Mouse (Mus musculus): ENCODE measurements around the gene Gpr55. TPM values are rescaled to one million over a fixed set of nuclear protein-coding genes. Genes with fewer than 3 reads are reported as not detected.

The Gpr55 gene
- total RNA-seq, 1 experiment: 0.18 TPM

GRCm38 (mm10) chr1:85908754-85909590 is 51.8 kb downstream of the Gpr55 start:
- H3K27ac ChIP-seq (ENCODE audit: insufficient read depth, low read depth, low read length, poor library complexity, severe bottlenecking): no peak overlapping the region
- TF ChIP-seq ZNF384 (IDR thresholded peaks at IDR 0.05; ENCODE audit: low read depth, low read length): no peak
- no peak for TF ChIP-seq MAFK (IDR thresholded peaks at IDR 0.05; ENCODE audit: insufficient read depth, low read depth, low read length)
- no peak for TF ChIP-seq HCFC1 (IDR thresholded peaks at IDR 0.05; ENCODE audit: borderline replicate concordance, insufficient read depth, low read length)
- TF ChIP-seq CHD2 (IDR thresholded peaks at IDR 0.05; ENCODE audit: low read depth, low read length): no peak
- no peak for TF ChIP-seq ZC3H11A (IDR thresholded peaks at IDR 0.05; ENCODE audit: borderline replicate concordance, low read depth, low read length)
- H3K9me3 ChIP-seq (ENCODE audit: control insufficient read depth, insufficient read depth, low read depth, low read length): no peaks in the 10 kb centered on the region
- H3K9ac ChIP-seq (ENCODE audit: insufficient read depth, low read depth, low read length, poor library complexity, severe bottlenecking): no peak overlapping the region
- H3K36me3 ChIP-seq (ENCODE audit: control insufficient read depth, insufficient read depth, low read length, poor library complexity, severe bottlenecking): peaks cover 26% of the 10 kb centered on the region
- H3K4me3 ChIP-seq (ENCODE audit: insufficient read depth in 1 of 2, low read depth in 1 of 2, low read length in 2 of 2, poor library complexity in 1 of 2, severe bottlenecking in 1 of 2): no peak overlapping the region
- no peak for DNase-seq (ENCODE audit: low read depth, low spot score)
- peaks cover 0 to 5% of the 10 kb centered on the region in 2 experiments; a peak in 1 of 4 replicates for H3K4me1 ChIP-seq (ENCODE audit: control insufficient read depth in 2 of 2, insufficient read depth in 2 of 2, low read length in 2 of 2, poor library complexity in 1 of 2)
- in situ Hi-C loops (cut with MboI; ENCODE audit: low sequenced_read_pairs in 2 of 2, unreplicated experiment in 2 of 2): no loop called here

DNA sequence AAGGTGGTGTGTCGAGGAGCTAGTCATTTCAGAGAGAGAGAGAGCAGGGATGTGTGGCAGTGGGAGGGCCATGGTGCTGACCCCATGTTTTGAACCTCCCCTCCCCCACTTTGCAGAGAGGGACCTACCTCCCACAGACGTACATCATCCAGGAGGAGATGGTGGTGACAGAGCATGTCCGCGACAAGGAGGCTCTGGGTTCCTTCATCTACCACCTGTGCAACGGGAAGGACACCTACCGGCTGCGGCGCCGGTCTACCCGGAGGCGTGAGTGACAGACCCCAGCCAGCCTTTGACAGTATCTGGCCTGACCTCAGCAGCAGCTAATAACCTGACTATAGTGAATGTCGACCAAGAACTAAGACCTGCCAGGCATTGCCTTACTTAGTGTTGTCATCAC is 53.9 kb downstream of the Gpr55 start:
- Histone ChIP-seq H3K9me3 (ENCODE audit: control insufficient read depth, insufficient read depth, low read depth, low read length) (no peaks in the 10 kb centered on the region), H3K36me3 (ENCODE audit: control insufficient read depth, insufficient read depth, low read length, poor library complexity, severe bottlenecking) (peaks cover 32% of the 10 kb centered on the region), H3K4me1 (ENCODE audit: control insufficient read depth in 2 of 2, insufficient read depth in 2 of 2, low read length in 2 of 2, poor library complexity in 1 of 2) (peaks cover 0 to 5% of the 10 kb centered on the region in 2 experiments; a peak in 1 of 4 replicates), H3K4me3 (ENCODE audit: insufficient read depth in 1 of 2, low read depth in 1 of 2, low read length in 2 of 2, poor library complexity in 1 of 2, severe bottlenecking in 1 of 2) (no peak overlapping the region), H3K27ac (ENCODE audit: insufficient read depth, low read depth, low read length, poor library complexity, severe bottlenecking) (no peak overlapping the region), H3K9ac (ENCODE audit: insufficient read depth, low read depth, low read length, poor library complexity, severe bottlenecking) (no peak overlapping the region)
- DNase-seq (ENCODE audit: low read depth, low spot score): no peak
- in situ Hi-C loops (cut with MboI; ENCODE audit: low sequenced_read_pairs in 2 of 2, unreplicated experiment in 2 of 2): no loop called here
- TF ChIP-seq ZNF384 (IDR thresholded peaks at IDR 0.05; ENCODE audit: low read depth, low read length): no peak
- no peak for TF ChIP-seq CHD2 (IDR thresholded peaks at IDR 0.05; ENCODE audit: low read depth, low read length)
- no peak for TF ChIP-seq HCFC1 (IDR thresholded peaks at IDR 0.05; ENCODE audit: borderline replicate concordance, insufficient read depth, low read length)
- no peak for TF ChIP-seq ZC3H11A (IDR thresholded peaks at IDR 0.05; ENCODE audit: borderline replicate concordance, low read depth, low read length)
- no peak for TF ChIP-seq MAFK (IDR thresholded peaks at IDR 0.05; ENCODE audit: insufficient read depth, low read depth, low read length)

GRCm38 (mm10) chr1:85902108-85902561 is 58.7 kb downstream of the Gpr55 start:
- no peaks in the 10 kb centered on the region for H3K9me3 ChIP-seq (ENCODE audit: control insufficient read depth, insufficient read depth, low read depth, low read length)
- in situ Hi-C loops (cut with MboI; ENCODE audit: low sequenced_read_pairs in 2 of 2, unreplicated experiment in 2 of 2): no loop called here
- H3K9ac ChIP-seq (ENCODE audit: insufficient read depth, low read depth, low read length, poor library complexity, severe bottlenecking): no peak overlapping the region
- DNase-seq (ENCODE audit: low read depth, low spot score): no peak
- peaks cover 0 to 10% of the 10 kb centered on the region in 2 experiments; a peak in 2 of 4 replicates for H3K4me1 ChIP-seq (ENCODE audit: control insufficient read depth in 2 of 2, insufficient read depth in 2 of 2, low read length in 2 of 2, poor library complexity in 1 of 2)
- no peak overlapping the region for H3K4me3 ChIP-seq (ENCODE audit: insufficient read depth in 1 of 2, low read depth in 1 of 2, low read length in 2 of 2, poor library complexity in 1 of 2, severe bottlenecking in 1 of 2)
- TF ChIP-seq MAFK (IDR thresholded peaks at IDR 0.05; ENCODE audit: insufficient read depth, low read depth, low read length) (no peak), CHD2 (IDR thresholded peaks at IDR 0.05; ENCODE audit: low read depth, low read length) (no peak), ZC3H11A (IDR thresholded peaks at IDR 0.05; ENCODE audit: borderline replicate concordance, low read depth, low read length) (no peak), ZNF384 (IDR thresholded peaks at IDR 0.05; ENCODE audit: low read depth, low read length) (no peak), HCFC1 (IDR thresholded peaks at IDR 0.05; ENCODE audit: borderline replicate concordance, insufficient read depth, low read length) (no peak)
- H3K36me3 ChIP-seq (ENCODE audit: control insufficient read depth, insufficient read depth, low read length, poor library complexity, severe bottlenecking): peaks cover 30% of the 10 kb centered on the region
- H3K27ac ChIP-seq (ENCODE audit: insufficient read depth, low read depth, low read length, poor library complexity, severe bottlenecking): no peak overlapping the region

DNA sequence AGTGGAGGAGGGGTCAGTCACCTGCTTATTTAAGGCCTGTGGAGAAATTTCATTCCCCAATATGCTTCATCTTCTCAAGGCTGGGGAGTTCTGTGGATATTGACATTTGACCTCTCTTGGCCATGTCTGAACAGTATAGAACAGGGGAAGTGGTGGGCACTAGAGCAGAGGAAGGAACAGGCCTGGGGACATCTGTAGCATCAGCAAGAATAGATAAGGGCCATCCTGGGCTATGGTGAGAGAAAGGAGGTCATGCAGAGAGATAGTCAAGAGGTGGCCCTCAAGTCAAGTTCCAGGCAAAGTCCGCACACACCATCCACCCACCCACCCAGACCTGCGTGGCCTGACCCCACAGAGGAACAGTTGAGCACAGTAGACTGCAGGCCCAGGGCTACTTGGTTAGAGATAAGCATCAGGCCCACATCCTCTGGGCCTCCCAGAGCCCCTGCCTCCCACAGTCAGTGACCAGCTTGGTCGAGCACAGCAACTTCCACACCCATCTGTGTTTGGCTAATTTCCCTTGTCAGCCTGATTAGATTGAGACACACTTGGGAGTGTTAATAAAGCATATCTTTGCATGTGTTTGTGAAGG is 59.2 kb downstream of the Gpr55 start:
- Histone ChIP-seq H3K4me1 (ENCODE audit: control insufficient read depth in 2 of 2, insufficient read depth in 2 of 2, low read length in 2 of 2, poor library complexity in 1 of 2) (peaks cover 0 to 13% of the 10 kb centered on the region in 2 experiments; a peak in 2 of 4 replicates), H3K9ac (ENCODE audit: insufficient read depth, low read depth, low read length, poor library complexity, severe bottlenecking) (no peak overlapping the region), H3K36me3 (ENCODE audit: control insufficient read depth, insufficient read depth, low read length, poor library complexity, severe bottlenecking) (peaks cover 26% of the 10 kb centered on the region), H3K27ac (ENCODE audit: insufficient read depth, low read depth, low read length, poor library complexity, severe bottlenecking) (no peak overlapping the region), H3K4me3 (ENCODE audit: insufficient read depth in 1 of 2, low read depth in 1 of 2, low read length in 2 of 2, poor library complexity in 1 of 2, severe bottlenecking in 1 of 2) (no peak overlapping the region), H3K9me3 (ENCODE audit: control insufficient read depth, insufficient read depth, low read depth, low read length) (no peaks in the 10 kb centered on the region)
- in situ Hi-C loops (cut with MboI; ENCODE audit: low sequenced_read_pairs in 2 of 2, unreplicated experiment in 2 of 2): no loop called here
- no peak for TF ChIP-seq ZNF384 (IDR thresholded peaks at IDR 0.05; ENCODE audit: low read depth, low read length)
- TF ChIP-seq CHD2 (IDR thresholded peaks at IDR 0.05; ENCODE audit: low read depth, low read length): no peak
- TF ChIP-seq HCFC1 (IDR thresholded peaks at IDR 0.05; ENCODE audit: borderline replicate concordance, insufficient read depth, low read length): no peak
- DNase-seq (ENCODE audit: low read depth, low spot score): no peak

Measured in ES-E14 (cell line).